Mouse (Mus musculus): ENCODE data around the gene Olfr1500. TPM values are rescaled to one million over a fixed set of nuclear protein-coding genes. Genes with fewer than 3 reads are reported as not detected.
"Not testable (repeated sequence)": the region's sequence is repeated elsewhere in the genome, so short reads cannot be mapped to it uniquely, and the experiment has no call there.

The Olfr1500 gene
- not detected for total RNA-seq (2021)
- long read RNA-seq, experiment 1 = 0 reads
- long read RNA-seq, experiment 2 = 0 reads

- no peak for DNase-seq
Measured at GRCm38 (mm10) chr19:13830388-13830787, at the start of gene Olfr1500. Gene Olfr1500 (minus strand): TSS chr19:13830488.

GRCm38 (mm10) chr19:13861495-13861894, 31.2 kb upstream of the Olfr1500 start, which contains the start of gene Olfr1502:
Gene Olfr1502 (plus strand): TSS chr19:13861795.
- no peak for DNase-seq

GRCm38 (mm10) chr19:13850592-13850991, 20.3 kb upstream of the Olfr1500 start, which contains the start of gene Olfr1501:
Gene Olfr1501 (minus strand): TSS chr19:13850692.
- DNase-seq = not testable (repeated sequence)

GRCm38 (mm10) chr19:13828447-13828846, 1.8 kb downstream of the Olfr1500 start:
- no peak for DNase-seq

- no peak for DNase-seq
Measured at GRCm38 (mm10) chr19:13820847-13821246, 9.4 kb downstream of the Olfr1500 start.

- DNase-seq = no peak
Measured at GRCm38 (mm10) chr19:13819347-13819746, 10.9 kb downstream of the Olfr1500 start, which contains the start of gene Olfr1499. Gene Olfr1499 (minus strand): TSS chr19:13819447.

GRCm38 (mm10) chr19:13818827-13819226, 11.5 kb downstream of the Olfr1500 start:
- DNase-seq = no peak

- no peak for DNase-seq
Measured at GRCm38 (mm10) chr19:13812823-13813222, 17.5 kb downstream of the Olfr1500 start.

GRCm38 (mm10) chr19:13805486-13805885, 24.8 kb downstream of the Olfr1500 start:
- not testable (repeated sequence) for DNase-seq

- no peak for DNase-seq
Measured at GRCm38 (mm10) chr19:13798102-13798501, 32.2 kb downstream of the Olfr1500 start, which contains the start of gene Olfr1497. Gene Olfr1497 (minus strand): TSS chr19:13798202.

- DNase-seq = no peak
Measured at GRCm38 (mm10) chr19:13777578-13777977, 52.7 kb downstream of the Olfr1500 start, which contains the start of gene Olfr1496. Gene Olfr1496 (plus strand): TSS chr19:13777878.

Other genes with a start within 250 kb of the Olfr1500 start
- gene Olfr1484, start 247.0 kb downstream of the Olfr1500 start, total RNA-seq (2021) = not detected
- not detected for gene Olfr1487, start 213.1 kb downstream of the Olfr1500 start, total RNA-seq (2021)
- gene Olfr1489, start 198.9 kb downstream of the Olfr1500 start, total RNA-seq (2021) = not detected
- gene Olfr1490, start 179.4 kb downstream of the Olfr1500 start, total RNA-seq (2021) = not detected
- not detected for gene Olfr1491, start 133.2 kb downstream of the Olfr1500 start, total RNA-seq (2021)
- gene Olfr1493-ps1, start 107.2 kb downstream of the Olfr1500 start, total RNA-seq (2021) = not detected
- not detected for gene Olfr1494, start 90.8 kb downstream of the Olfr1500 start, total RNA-seq (2021)
- gene Olfr1495, start 65.9 kb downstream of the Olfr1500 start, total RNA-seq (2021) = not detected
- not detected for gene Olfr1496, start 52.6 kb downstream of the Olfr1500 start, total RNA-seq (2021)
- gene Olfr1497, start 32.3 kb downstream of the Olfr1500 start, total RNA-seq (2021) = not detected
- gene Olfr1499, start 11.0 kb downstream of the Olfr1500 start, total RNA-seq (2021) = not detected
- gene Olfr1501, start 20.2 kb upstream of the Olfr1500 start, total RNA-seq (2021) = not detected
- not detected for gene Olfr1502, start 31.3 kb upstream of the Olfr1500 start, total RNA-seq (2021)
- not detected for gene Olfr1504, start 67.4 kb upstream of the Olfr1500 start, total RNA-seq (2021)
- not detected for gene Olfr1505, start 83.0 kb upstream of the Olfr1500 start, total RNA-seq (2021)

All from adrenal gland, postnatal 10 days (tissue).